Mouse (Mus musculus) ES-E14 (cell line): ENCODE results near the gene Jtb.

Experiments used
- CHD2 ChIP-seq: IDR thresholded peaks from 2 replicates; pipeline ENCODE4 v1.6.1; 2014; ENCODE audit warnings: mild to moderate bottlenecking, low read depth, low read length, inconsistent platforms
- HCFC1 ChIP-seq: IDR thresholded peaks from 2 replicates; pipeline ENCODE4 v1.6.1; 2012; ENCODE audit warnings: low read length, inconsistent platforms, borderline replicate concordance; ENCODE audit not compliant: insufficient read depth
- MAFK ChIP-seq: IDR thresholded peaks from 2 replicates; pipeline ENCODE4 v1.6.1; 2014; ENCODE audit warnings: mild to moderate bottlenecking, low read depth, low read length, inconsistent platforms; ENCODE audit not compliant: insufficient read depth
- ZNF384 ChIP-seq: IDR thresholded peaks from 2 replicates; pipeline ENCODE4 v1.6.1; 2012; ENCODE audit warnings: low read depth, low read length, inconsistent platforms

DNA sequence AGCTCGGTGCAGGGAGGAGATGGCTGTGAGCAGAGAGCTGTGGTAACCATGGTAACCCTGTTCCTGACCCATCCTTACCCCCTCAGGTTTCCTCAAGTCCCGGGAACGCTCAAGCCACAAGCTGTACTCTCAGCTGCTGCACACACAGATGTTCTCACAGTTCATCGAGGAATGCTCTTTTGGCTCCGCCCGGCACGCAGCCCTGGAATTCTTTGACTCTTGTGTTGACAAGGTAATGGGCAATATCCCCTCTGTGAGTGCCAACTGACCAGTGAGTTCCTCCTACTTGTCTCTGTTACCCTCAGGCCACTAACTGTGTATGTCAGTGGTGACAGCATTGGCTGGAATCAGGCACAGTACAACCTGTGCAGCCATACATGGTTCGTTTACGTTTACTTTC is 40.8 kb downstream of the Jtb start:
- TF ChIP-seq HCFC1 (no peak), CHD2 (no peak), ZNF384 (no peak), MAFK (no peak)
